Mouse (Mus musculus) urinary bladder, adult 18-20 months (tissue): ENCODE measurements around the gene Fmnl2.

Experiments
- DNase-seq, 2 experiments: peaks; one replicate each; pipeline ENCODE4 v3.0.0; 2022; ENCODE audit warnings: low spot score in 2 of 2, mixed read lengths in 2 of 2

Gene Fmnl2

GRCm38 (mm10) chr2:52864635-52865034 is 7.0 kb downstream of the Fmnl2 start:
- no peak for DNase-seq

DNA sequence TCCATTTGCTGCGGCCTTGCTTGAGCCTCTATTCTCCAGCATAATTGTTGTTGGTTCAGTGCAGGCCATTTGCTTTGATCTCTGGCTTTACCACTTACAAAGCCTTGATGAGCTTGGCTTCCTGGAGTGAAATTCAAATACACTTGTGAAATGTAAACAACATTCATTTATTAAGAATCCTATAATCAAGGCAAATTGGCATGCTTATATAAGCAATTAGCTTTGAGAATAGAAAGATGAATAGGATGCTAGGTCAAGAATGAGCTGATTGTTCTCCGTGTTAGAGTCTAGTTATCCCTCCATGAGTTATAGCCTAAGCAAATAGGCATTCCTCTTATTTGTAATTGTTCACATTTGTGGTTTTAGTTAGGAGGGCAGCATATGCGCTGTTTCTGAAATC is 8.5 kb downstream of the Fmnl2 start:
- DNase-seq, result no peak

DNA sequence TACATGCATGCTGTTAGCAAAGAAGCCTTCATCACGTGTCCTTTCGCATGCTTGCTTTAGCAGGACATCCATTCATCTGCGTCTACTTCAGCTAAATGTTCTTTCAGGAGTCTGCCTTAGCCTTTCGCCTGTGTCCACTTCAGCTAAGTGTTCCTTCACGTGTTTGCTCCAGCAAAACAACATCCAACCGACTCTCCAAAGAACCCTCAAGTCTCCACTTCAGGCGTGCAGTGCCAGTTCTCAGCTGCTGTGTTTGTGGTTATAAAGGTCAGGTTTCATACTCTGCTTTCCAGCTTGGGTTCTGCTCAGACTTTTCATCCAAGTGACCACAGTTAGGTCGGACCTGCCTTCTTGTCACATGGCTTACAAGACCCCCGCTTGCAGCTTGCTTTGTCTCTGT is 10.1 kb downstream of the Fmnl2 start:
- DNase-seq, result no peak

- DNase-seq, result no peak
Observed at GRCm38 (mm10) chr2:52868181-52868580, 10.5 kb downstream of the Fmnl2 start.

GRCm38 (mm10) chr2:52872636-52873035 is 15.0 kb downstream of the Fmnl2 start:
- DNase-seq, result no peak

GRCm38 (mm10) chr2:52873276-52874063 is 15.8 kb downstream of the Fmnl2 start:
- peak in 1 of 2 experiments; percentile 6 for DNase-seq

GRCm38 (mm10) chr2:52874721-52875120 is 17.1 kb downstream of the Fmnl2 start:
- no peak for DNase-seq

- DNase-seq, result no peak
Observed at GRCm38 (mm10) chr2:52875801-52876200, 18.1 kb downstream of the Fmnl2 start.

DNA sequence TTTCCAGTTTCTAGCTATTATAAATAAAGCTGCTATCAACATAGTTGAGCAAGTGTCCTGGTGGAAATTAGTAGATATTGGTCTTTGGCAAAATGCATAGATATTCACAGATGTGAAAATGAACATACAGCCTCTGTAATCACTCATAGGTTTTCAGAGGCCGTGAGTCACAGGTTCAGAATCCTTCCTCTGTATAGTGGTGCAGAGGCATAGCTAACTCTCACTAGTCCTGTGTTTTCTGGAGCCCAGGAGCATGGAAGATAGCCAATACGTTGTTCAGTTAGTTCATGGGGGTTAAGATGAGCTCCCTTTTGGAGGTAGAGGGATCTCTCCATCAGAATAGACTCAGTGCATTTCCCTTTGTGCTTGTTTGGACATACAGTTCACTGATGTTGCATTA is 25.7 kb downstream of the Fmnl2 start:
- no peak for DNase-seq

DNA sequence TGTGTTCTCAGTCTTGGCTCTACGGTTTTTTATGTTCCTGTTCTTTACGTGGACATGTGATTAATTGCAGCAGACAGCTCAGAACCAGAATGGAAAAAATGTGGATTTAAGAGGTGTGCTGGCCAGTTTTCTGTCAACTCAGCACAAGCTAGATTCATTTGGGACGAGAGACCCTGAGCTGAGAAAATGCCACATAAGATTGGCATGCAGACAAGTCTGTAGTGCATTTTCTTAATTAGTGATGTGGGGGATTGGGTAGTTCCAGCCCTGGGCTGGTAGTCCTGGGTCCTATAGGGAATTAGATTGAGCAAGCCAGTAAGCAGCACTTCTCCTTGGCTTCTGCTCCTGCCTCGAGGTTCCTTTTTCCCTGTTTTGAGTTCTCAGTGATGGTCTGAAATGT is 26.4 kb downstream of the Fmnl2 start:
- DNase-seq, result no peak

- no peak for DNase-seq
Observed at GRCm38 (mm10) chr2:52885071-52885470, 27.4 kb downstream of the Fmnl2 start.

DNA sequence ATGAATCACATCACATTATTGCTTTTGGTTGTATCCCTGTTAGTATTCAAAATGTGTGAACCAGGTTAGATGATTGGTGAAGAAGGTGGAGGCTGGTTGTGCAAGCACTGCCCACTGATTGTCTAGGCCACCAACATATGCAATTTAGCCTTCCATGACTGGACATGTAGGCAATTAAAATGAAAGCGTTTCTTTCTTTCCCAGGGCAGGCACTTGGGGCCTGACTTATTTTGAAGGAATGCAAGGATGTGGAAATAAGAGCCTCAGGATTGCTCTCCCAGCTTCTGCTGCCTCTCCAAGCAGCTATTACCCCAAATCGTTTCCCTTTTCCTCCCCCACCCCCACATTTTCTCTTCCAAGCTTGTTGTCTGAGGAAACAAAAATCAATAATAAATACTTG is 29.6 kb downstream of the Fmnl2 start:
- no peak for DNase-seq

- no peak for DNase-seq
Observed at GRCm38 (mm10) chr2:52891115-52891514, 33.5 kb downstream of the Fmnl2 start.

DNA sequence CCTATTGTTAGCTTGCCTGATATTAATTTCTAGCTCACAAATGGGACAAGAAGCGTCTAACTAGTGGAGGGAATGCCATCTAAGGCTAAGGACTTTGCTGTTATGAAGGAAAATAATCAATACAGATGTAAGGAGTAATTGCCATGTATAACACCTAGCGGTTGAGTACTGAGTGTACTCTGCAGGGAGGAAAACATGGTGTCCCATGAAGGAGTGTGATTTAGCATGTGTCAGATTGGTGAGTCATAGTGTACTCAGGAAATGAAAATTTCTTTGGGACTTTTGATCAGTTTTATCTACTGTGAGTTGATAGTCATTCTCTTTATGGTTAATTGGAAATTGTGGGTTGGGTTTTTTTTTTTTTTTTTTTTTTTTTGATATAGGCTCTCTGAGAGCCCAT is 34.1 kb downstream of the Fmnl2 start:
- DNase-seq, result no peak

DNA sequence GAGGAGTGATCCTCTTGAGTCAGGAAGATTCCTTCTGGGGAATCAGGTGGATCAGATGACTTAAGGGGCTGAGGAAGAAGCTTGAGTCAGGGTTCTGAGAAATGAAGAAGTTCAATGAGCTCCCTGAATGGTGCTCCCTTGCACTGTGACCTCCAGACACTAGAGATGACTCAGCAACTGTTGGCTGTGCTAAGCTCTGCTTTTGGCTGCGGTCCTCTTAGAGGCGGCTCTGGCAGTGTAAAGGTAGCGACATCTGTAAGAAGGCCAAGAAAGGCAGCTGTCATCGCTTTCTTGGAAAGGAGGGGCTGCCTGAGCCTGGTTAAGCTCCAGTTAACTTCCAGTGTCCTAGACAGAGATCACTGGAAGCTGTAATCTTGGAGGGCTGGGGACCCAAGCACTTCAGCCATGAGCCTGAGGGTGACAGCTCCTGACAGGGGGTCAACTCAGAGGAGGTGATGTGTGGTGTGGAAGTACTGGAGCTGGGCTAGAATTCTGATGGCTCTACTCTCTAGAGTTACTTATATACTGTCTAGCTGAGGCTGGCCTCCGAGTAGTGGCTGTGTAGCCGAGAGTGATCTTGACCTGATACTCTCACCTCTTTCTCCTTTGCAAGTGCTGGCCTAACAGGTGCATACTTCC is 37.4 kb downstream of the Fmnl2 start:
- DNase-seq, result peak in 1 of 2 experiments; percentile 45

DNA sequence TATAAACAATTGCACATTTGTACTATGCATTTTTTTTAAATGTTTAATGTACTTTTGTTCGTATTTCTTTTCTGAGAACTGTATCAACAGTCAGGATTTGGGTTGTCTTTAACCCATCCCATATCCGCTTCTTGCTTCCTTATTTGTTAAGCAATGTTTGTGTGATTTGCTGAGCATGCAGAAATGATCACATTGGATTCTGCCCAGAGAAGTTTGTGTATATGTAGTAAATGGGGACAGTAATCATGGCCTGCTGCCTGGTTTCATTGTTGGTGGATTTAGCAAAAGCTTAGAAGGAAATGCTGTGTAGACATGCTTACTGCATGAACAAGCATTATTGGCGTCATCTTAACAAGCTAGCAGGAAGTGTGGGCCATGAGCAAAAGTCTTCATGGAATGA is 39.3 kb downstream of the Fmnl2 start:
- no peak for DNase-seq

DNA sequence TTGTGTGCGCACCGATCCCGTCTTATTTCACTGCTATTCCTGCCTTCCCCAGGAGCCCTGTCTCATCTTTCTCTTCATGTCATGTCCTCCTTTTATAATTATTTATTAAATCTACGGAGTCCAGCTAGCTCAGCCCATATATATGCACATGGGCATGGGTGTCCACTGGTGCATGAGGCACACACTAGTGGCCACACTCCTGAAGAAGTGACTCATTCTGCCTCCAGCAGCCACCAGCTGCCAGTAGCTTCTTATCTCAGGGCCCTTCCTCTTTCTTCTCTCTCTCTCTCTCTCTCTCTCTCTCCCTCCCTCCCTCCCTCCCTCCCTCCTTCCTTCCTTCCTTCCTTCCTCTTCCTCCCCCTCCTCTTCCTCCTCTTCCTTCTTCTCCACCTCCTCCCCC is 43.1 kb downstream of the Fmnl2 start:
- DNase-seq, result no peak

DNA sequence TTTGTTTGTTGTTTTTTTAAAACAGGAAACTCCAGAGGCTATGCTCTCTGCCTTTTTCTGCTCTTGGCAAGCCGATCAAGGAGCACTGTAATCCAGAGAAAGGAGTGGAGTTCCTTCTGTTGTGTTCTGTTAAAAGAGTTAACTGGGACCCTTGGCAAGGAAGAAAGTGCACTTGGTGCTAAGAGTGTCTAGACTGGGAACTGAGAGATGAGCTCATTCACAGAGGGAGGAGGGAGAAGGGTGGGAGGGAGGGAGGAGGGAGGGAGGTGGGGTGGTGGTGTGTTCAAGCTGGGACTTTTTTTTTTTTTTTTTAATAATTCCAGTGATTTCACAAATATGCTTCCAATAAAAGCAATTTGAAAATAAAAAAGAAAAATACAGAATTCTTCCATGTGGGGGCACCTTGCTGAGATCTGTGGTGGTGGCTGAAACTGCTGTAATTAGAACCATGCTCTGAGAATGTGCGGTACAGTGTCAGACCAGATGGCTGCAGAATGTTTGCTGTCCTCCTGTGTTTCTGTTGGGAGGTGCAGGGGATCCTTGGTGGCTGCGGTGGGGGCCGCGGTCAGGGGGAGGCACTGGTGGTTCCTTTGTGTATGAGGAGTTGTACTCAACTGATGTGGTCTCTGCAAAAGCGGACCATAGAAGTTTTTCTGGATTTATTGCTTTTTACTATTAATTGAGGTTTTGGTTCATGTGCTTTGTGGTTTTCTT is 43.8 kb downstream of the Fmnl2 start:
- no peak for DNase-seq

- DNase-seq, result no peak
Observed at GRCm38 (mm10) chr2:52902456-52902855, 44.8 kb downstream of the Fmnl2 start.

GRCm38 (mm10) chr2:52903228-52903963 is 45.7 kb downstream of the Fmnl2 start:
- DNase-seq, result no peak

DNA sequence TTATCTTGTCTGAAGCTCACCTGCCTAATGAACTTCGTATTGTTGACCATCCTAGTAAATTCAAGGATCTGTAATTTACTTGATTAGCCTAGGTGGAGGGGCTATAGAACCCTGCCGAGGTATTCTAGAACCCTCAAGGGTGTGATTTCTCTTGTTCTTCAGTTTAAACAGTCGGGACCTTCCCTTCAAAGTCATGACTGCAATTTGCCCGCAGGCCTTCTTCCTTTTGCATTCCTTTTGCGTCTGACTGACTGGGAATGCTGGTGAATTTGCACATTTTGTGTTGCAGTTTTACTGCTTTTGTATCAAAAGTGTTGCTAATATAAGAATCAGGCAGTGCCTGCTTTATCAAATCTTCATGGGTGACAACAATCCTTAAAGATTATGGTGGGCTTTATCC is 46.9 kb downstream of the Fmnl2 start:
- no peak for DNase-seq

GRCm38 (mm10) chr2:52913311-52913710 is 55.7 kb downstream of the Fmnl2 start:
- no peak for DNase-seq
